Mouse (Mus musculus): ENCODE measurements around the gene Sars2.

GRCm38 (mm10) chr7:28802846-28803588 is 61.2 kb downstream of the Sars2 start:
- no peak for TF ChIP-seq CTCF (IDR thresholded peaks at IDR 0.05)
- TF ChIP-seq EP300 (IDR thresholded peaks at IDR 0.05) = peak; percentile 79
